Mouse (Mus musculus): ENCODE data around the gene Fam53b. TPM values are rescaled to one million over a fixed set of nuclear protein-coding genes. Genes with fewer than 3 reads are reported as not detected.

The Fam53b gene
- polyA plus RNA-seq, 1 experiment: 79.4 TPM

DNA sequence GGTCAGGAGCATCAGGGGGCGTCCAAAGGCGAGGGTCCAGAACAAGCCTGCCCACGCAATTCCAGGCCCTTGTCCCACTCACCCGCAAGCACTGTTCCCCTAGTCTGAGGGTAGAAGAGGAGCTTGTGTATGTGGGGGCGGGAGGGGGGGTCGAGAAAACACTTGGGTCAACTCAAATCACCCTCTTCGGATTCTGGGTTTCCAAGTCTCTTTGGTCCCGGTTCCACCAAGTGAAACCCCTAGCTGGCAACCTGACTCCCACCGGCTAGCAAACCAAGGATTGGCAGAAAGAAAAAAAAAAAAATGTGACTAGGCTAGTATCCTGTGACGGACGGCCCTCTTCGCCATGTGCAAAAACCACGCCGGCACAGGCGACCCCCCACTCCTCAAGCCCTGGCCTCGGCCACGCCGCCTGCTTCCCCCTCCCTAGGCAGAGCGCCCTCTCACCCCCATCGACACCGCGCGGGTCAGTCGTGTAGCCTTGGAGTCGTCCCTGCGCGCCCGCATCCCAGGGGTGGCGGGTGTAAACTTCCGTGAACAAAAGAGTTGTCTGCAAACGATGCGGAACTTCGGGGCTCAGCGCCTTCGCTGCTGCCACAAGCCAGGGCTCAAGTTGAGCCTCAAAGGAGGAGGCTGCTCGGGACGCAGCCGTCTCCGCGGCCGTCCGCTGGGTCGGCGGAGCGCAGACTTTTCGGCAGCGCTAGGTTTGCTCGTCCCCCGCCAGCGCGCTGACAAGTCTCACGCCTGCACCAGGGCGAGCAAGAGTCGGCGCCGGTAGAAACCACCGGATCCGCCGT is 869 bp downstream of the Fam53b start:
- 1% methylated on average over 59 of the region's 59 CpGs for WGBS
- peak; percentile 70 for DNase-seq

DNA sequence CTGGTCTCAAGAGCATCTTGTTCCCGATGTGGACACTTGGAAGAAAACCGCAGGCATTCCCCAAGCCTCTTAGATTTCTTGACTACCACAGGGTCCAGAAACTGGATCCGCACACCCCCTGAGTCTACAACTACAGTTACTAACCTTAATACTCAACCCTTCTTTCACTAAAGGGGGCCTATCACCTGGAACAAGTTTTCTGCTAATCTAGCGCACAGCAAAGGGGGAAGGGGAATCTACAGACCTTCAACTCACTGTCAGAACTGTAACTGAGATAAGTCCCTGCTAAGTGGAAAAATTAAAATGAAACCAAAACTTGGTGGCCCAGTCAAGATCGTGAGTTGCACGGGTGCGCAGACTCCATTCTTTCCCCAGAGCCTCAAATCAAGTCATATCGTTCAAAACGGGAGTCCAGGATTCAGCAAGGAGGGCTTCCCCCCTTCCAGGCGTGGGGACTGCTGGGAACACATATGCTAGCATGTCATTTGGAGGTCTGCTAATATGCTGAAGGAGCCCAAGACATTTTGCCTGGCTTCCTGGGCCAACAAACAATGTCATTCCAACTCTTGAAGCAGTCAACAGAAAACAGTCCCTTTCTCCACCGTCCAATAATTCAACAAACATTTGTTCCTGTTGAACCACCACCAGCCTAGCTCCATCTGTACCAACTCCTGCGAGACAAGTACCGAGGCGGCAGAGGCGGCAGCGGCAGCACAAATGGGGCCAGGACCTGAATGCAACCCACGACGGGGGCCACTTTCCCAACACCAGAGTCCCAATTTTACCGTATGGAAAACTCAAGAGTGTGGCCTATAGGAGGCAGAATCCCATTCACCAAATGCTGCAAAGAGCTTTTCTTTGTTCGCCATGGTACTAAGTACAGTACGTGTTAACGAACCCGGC is 1.7 kb downstream of the Fam53b start:
- H3K4me1 ChIP-seq (ENCODE audit: control insufficient read depth, insufficient read depth, low read length): peaks cover 32% of the 10 kb centered on the region
- peak; percentile 62 for DNase-seq
- TF ChIP-seq POLR2A (IDR thresholded peaks at IDR 0.05; ENCODE audit: borderline replicate concordance, extremely low read depth, low read depth, low read length) (no peak), CTCF (IDR thresholded peaks at IDR 0.05; ENCODE audit: insufficient read depth, low read length) (no peak)
- H3K4me3 ChIP-seq (replicated peaks; ENCODE audit: extremely low read depth, low read depth, low read length): peak overlapping the region; percentile 61
- WGBS: 16% methylated on average over 23 of the region's 23 CpGs

More for the DNA sequence above, 869 bp downstream of the Fam53b start:
- H3K4me1 ChIP-seq (ENCODE audit: control insufficient read depth, insufficient read depth, low read length): peaks cover 25% of the 10 kb centered on the region
- TF ChIP-seq CTCF (IDR thresholded peaks at IDR 0.05; ENCODE audit: insufficient read depth, low read length): no peak
- no peak; the same call in 1 of the 2 replicates for TF ChIP-seq POLR2A (IDR thresholded peaks at IDR 0.05; ENCODE audit: borderline replicate concordance, extremely low read depth, low read depth, low read length)
- H3K4me3 ChIP-seq (replicated peaks; ENCODE audit: extremely low read depth, low read depth, low read length): peak overlapping the region; percentile 61

DNA sequence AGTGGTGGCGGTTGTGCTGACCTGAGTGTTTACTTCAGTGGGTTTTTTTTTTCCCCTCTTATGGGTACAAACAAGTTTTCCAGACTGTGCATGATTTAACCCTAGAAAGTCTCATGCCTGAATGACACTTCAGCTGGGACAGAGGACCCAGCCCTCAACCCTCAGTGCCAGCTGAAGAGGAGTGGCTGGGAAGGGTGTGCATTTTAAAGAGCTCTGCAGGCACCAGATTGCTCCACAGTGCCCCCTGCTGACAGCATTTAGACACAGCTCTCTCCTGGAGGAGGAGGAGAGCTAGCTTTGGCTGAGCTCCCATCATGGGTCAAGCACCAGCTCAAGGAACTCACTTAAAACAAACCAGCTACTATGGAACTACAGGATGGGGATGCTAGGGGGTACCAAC is 2.8 kb downstream of the Fam53b start:
- peak; percentile 93 for DNase-seq
- peak; percentile 95 for TF ChIP-seq CTCF (IDR thresholded peaks at IDR 0.05; ENCODE audit: insufficient read depth, low read length)
- TF ChIP-seq POLR2A (IDR thresholded peaks at IDR 0.05; ENCODE audit: borderline replicate concordance, extremely low read depth, low read depth, low read length): no peak
- Histone ChIP-seq H3K4me3 (replicated peaks; ENCODE audit: extremely low read depth, low read depth, low read length) (peak overlapping the region; percentile 22), H3K4me1 (ENCODE audit: control insufficient read depth, insufficient read depth, low read length) (peaks cover 42% of the 10 kb centered on the region)
- 39% methylated on average over 1 of the region's 1 CpGs for WGBS

DNA sequence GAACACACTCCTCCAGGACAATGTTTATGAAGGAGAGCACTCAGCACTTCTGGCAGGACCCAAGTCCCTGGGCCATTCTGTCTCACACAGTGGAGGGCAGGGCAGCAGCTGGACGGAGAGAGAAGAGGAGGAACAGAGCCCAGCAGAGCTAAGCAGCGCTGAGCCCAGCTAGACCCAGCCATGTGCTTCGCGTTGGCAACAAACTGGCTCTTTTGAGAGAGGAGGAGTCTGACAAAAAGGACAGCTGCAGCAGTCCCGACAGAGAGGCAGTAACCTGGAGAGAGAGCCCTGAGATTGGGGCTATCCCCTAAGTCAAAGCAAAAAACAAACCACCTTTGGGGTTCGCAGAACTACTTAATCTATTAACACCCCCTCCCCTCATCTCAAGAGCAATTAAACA is 3.3 kb downstream of the Fam53b start:
- WGBS: 13% methylated on average over 6 of the region's 6 CpGs
- Histone ChIP-seq H3K4me1 (ENCODE audit: control insufficient read depth, insufficient read depth, low read length) (peaks cover 47% of the 10 kb centered on the region), H3K4me3 (replicated peaks; ENCODE audit: extremely low read depth, low read depth, low read length) (peak overlapping the region; percentile 12)
- TF ChIP-seq POLR2A (IDR thresholded peaks at IDR 0.05; ENCODE audit: borderline replicate concordance, extremely low read depth, low read depth, low read length) (no peak), CTCF (IDR thresholded peaks at IDR 0.05; ENCODE audit: insufficient read depth, low read length) (no peak)
- DNase-seq: peak; percentile 56

DNA sequence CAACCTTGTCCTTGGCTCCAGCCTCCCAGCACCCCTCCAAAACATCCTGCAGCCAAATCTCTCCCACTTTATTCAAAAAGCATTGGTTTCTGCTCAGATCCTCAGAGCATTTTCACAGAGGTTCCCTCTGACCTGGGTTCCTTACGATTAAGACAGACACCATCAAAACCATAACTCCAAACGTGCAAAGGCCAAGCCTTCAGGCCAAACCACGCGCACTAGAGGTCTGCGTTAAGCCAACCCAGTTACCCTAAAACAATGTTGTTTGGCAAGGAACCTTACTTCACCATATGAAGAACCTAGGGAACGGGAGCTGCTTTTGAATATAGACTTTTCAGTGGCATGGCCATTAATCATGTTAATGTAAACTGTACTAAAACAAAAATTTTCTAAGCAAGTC is 4.0 kb downstream of the Fam53b start:
- Histone ChIP-seq H3K4me3 (replicated peaks; ENCODE audit: extremely low read depth, low read depth, low read length) (no peak overlapping the region), H3K4me1 (ENCODE audit: control insufficient read depth, insufficient read depth, low read length) (peaks cover 48% of the 10 kb centered on the region)
- DNase-seq: peak; percentile 10
- 38% methylated on average over 6 of the region's 6 CpGs for WGBS
- TF ChIP-seq CTCF (IDR thresholded peaks at IDR 0.05; ENCODE audit: insufficient read depth, low read length): no peak
- TF ChIP-seq POLR2A (IDR thresholded peaks at IDR 0.05; ENCODE audit: borderline replicate concordance, extremely low read depth, low read depth, low read length): no peak

DNA sequence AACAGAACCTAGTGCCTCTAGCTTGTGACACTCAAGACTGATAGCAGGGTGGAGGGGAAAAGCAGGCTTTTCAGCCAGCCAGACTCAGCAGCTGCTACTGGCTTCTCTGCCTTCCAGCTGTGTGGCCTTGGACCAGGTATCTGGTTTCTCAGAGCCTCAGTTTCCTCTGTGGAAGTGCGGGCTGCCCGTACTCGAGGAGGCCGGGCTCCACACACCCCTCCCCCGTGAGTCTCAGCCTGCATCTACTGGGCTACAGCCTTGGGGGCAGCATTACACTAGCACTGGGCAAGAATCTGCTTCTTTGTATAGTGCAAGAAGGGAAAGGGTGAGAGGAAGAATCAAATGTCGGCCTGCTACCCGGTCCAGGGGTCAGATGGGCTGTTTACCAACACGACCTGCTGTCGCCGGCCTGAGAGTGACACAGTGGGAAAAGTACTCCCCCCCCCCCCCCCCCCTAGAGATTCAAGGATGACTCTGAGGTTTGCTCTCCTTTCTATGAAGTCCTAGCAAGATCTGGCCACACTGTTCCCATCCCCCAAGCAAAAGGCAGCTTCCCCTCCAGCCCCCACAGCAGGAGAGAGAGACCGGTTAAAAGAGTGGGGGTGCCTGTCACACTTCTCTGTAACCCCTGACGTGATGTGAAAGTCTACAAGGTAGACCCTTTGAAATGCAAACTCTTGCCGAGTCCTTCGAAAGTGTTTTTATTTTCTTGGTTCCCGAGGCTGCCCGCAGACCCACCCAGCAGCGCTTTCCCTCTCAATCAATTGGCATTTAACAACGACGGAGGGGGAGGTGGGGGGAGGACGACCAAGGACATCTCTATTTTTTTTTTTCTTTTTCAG is 4.6 kb downstream of the Fam53b start:
- Histone ChIP-seq H3K4me1 (ENCODE audit: control insufficient read depth, insufficient read depth, low read length) (peaks cover 53% of the 10 kb centered on the region), H3K4me3 (replicated peaks; ENCODE audit: extremely low read depth, low read depth, low read length) (no peak overlapping the region)
- DNase-seq: peak; percentile 45
- no peak for TF ChIP-seq POLR2A (IDR thresholded peaks at IDR 0.05; ENCODE audit: borderline replicate concordance, extremely low read depth, low read depth, low read length)
- 17% methylated on average over 20 of the region's 20 CpGs for WGBS

DNA sequence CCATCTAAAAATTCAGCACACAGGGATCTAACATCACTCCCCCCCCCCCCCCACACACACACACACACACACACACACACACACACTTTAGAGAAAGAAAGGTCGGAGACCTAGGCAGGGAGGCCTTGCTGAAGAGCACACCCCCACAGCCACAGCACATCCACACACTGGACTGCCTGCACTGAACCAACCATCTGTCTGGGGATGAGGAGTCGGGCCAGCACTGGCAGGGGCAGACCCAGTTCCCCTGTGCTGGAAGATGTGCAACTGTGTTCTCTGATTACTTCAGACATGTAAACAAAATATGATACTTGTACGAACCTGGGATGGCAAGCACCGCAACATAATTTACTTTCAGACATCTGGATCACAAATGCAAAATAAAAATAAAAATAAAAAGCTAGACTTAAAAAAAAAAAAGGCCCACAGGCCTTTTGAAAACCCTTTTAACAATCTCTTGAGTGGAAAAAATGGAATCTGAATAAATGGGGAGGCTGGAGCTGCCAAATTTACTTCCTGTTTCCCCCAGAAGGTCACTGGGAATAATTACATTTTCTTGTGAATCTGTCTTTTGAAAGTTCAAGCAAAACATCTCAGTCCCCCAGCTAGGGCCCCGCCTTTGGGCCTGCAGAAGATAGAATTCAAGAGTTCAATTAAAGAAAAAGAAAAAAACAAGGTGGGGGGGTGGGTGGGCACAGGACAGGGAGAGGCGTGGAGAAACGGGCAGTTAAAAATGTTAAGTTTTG is 5.5 kb downstream of the Fam53b start:
- 43% methylated on average over 7 of the region's 7 CpGs for whole genome bisulfite sequencing
- Histone ChIP-seq H3K4me3 (replicated peaks; ENCODE audit: extremely low read depth, low read depth, low read length) (no peak overlapping the region), H3K4me1 (ENCODE audit: control insufficient read depth, insufficient read depth, low read length) (peaks cover 61% of the 10 kb centered on the region)
- peak; percentile 13 for DNase-seq
- TF ChIP-seq CTCF (IDR thresholded peaks at IDR 0.05; ENCODE audit: insufficient read depth, low read length) (no peak), POLR2A (IDR thresholded peaks at IDR 0.05; ENCODE audit: borderline replicate concordance, extremely low read depth, low read depth, low read length) (no peak)

DNA sequence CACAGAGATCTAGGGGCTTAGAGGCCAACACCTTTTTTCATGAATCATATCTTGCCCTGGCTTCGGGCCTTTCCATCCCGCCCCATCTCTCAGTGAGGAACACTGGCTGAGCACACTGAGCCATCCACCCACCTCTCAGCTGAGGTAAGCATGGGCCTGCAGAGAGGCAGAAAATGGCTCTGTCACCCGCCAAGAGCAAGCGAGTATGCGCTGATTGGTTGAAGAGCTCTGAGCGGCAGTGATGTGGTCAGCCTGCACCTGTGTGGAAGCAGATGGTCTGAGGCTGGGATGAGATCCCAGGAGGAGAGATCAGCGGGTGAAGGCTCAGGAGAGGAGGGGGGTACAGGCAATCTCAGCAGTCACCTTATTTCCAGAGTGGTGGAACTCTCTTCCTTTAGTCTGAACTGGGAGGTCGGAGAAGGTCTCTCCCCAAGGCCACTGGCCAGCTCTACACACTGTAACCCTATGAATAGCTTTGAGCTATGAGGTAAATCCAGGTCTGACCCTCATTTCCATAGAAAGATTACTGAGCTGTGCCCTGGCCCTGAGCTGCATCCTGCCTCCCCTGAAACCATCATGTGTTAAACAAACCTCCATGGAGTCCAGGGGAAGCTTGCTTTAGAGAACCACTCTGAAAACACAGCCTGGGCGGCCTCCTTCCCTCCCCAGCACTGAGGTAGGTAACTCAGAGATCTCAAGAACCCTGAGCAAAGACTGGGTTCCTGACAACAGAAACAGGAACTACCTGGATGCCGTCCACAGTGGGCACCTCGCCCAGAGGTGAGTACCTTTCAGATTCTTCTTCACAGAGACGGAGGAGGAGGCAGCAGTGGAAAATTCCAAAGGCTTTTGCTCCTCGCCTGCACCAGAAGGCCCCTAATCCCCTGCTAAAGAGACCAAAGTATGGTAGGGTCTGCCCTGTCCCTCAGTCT is 6.5 kb downstream of the Fam53b start:
- TF ChIP-seq POLR2A (IDR thresholded peaks at IDR 0.05; ENCODE audit: borderline replicate concordance, extremely low read depth, low read depth, low read length) (no peak), CTCF (IDR thresholded peaks at IDR 0.05; ENCODE audit: insufficient read depth, low read length) (no peak)
- Histone ChIP-seq H3K4me1 (ENCODE audit: control insufficient read depth, insufficient read depth, low read length) (peaks cover 69% of the 10 kb centered on the region), H3K4me3 (replicated peaks; ENCODE audit: extremely low read depth, low read depth, low read length) (no peak overlapping the region)
- WGBS: 61% methylated on average over 13 of the region's 13 CpGs
- peak; percentile 86 for DNase-seq

Data from lung, adult 2 months (tissue).